Mouse (Mus musculus) olfactory bulb, adult 2 months (tissue): ENCODE results near the gene Gm13283.

Source experiments
- CTCF ChIP-seq: fragments of 200-500 bp; IDR thresholded peaks from 2 replicates; pipeline ENCODE4 v1.5.1; 2012; ENCODE audit warnings: low read depth, mild to moderate bottlenecking, low read length, moderate library complexity; ENCODE audit not compliant: insufficient read depth
- POLR2A ChIP-seq: fragments of 200-500 bp; IDR thresholded peaks from 2 replicates; pipeline ENCODE4 v1.6.1; 2012; ENCODE audit warnings: mild to moderate bottlenecking, low read depth, low read length, moderate library complexity; ENCODE audit not compliant: insufficient read depth

DNA sequence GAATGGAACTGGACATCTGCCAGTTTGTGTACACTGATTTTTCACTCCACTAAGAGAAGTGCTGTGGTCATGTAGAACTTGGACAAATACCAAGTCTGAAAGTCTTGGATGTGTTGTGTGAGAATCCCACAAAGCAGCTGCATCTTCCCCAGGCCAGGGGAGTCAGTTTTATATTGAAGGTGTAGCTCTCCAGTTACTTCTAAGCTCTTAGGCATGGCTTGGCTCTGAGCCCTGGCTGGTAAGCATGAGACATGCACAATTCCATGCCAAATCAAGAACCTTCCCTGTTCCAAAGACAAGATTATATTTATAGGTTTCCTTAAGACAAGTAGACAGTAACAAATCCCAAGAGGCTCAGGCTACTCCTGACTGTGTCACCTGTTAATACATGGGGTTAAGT is 44.9 kb upstream of the Gm13283 start:
- TF ChIP-seq POLR2A, result no peak
- TF ChIP-seq CTCF, result no peak
